Mouse (Mus musculus): Measurements from ENCODE around the gene Rpgrip1l.

The Rpgrip1l gene

GRCm38 (mm10) chr8:91329056-91329455 lies 16.0 kb upstream of the Rpgrip1l start:
- DNase-seq (ENCODE audit: low spot score in 2 of 2): no peak

GRCm38 (mm10) chr8:91327471-91328205 lies 14.6 kb upstream of the Rpgrip1l start:
- no peak for DNase-seq (ENCODE audit: low spot score in 2 of 2)

GRCm38 (mm10) chr8:91326946-91327345 lies 13.9 kb upstream of the Rpgrip1l start:
- DNase-seq (ENCODE audit: low spot score in 2 of 2): no peak

- no peak for DNase-seq (ENCODE audit: low spot score in 2 of 2)
Observed at GRCm38 (mm10) chr8:91326018-91326417, 13.0 kb upstream of the Rpgrip1l start.

GRCm38 (mm10) chr8:91324916-91325315 lies 11.9 kb upstream of the Rpgrip1l start:
- no peak for DNase-seq (ENCODE audit: low spot score in 2 of 2)

GRCm38 (mm10) chr8:91324271-91324670 lies 11.2 kb upstream of the Rpgrip1l start:
- DNase-seq (ENCODE audit: low spot score in 2 of 2): no peak

GRCm38 (mm10) chr8:91323511-91323910 lies 10.4 kb upstream of the Rpgrip1l start:
- DNase-seq (ENCODE audit: low spot score in 2 of 2): no peak

- no peak for DNase-seq (ENCODE audit: low spot score in 2 of 2)
Observed at GRCm38 (mm10) chr8:91318938-91319729, 6.1 kb upstream of the Rpgrip1l start.

- no peak for DNase-seq (ENCODE audit: low spot score in 2 of 2)
Observed at GRCm38 (mm10) chr8:91317567-91318227, 4.6 kb upstream of the Rpgrip1l start.

- DNase-seq (ENCODE audit: low spot score in 2 of 2): no peak
Observed at GRCm38 (mm10) chr8:91312342-91312741, 720 bp downstream of the Rpgrip1l start.

GRCm38 (mm10) chr8:91304481-91305386 lies 8.3 kb downstream of the Rpgrip1l start:
- no peak for DNase-seq (ENCODE audit: low spot score in 2 of 2)

GRCm38 (mm10) chr8:91298672-91299071 lies 14.4 kb downstream of the Rpgrip1l start:
- DNase-seq (ENCODE audit: low spot score in 2 of 2): no peak

- DNase-seq (ENCODE audit: low spot score in 2 of 2): no peak
Observed at GRCm38 (mm10) chr8:91295786-91296185, 17.3 kb downstream of the Rpgrip1l start.

- no peak for DNase-seq (ENCODE audit: low spot score in 2 of 2)
Observed at GRCm38 (mm10) chr8:91290576-91290975, 22.5 kb downstream of the Rpgrip1l start.

- DNase-seq (ENCODE audit: low spot score in 2 of 2): no peak
Observed at GRCm38 (mm10) chr8:91286237-91286636, 26.8 kb downstream of the Rpgrip1l start.

GRCm38 (mm10) chr8:91283815-91284214 lies 29.2 kb downstream of the Rpgrip1l start:
- no peak for DNase-seq (ENCODE audit: low spot score in 2 of 2)

- DNase-seq (ENCODE audit: low spot score in 2 of 2): no peak
Observed at GRCm38 (mm10) chr8:91282655-91283054, 30.4 kb downstream of the Rpgrip1l start.

GRCm38 (mm10) chr8:91281545-91281944 lies 31.5 kb downstream of the Rpgrip1l start:
- no peak for DNase-seq (ENCODE audit: low spot score in 2 of 2)

- DNase-seq (ENCODE audit: low spot score in 2 of 2): no peak
Observed at GRCm38 (mm10) chr8:91280467-91281212, 32.4 kb downstream of the Rpgrip1l start.

GRCm38 (mm10) chr8:91278060-91278459 lies 35.0 kb downstream of the Rpgrip1l start:
- no peak for DNase-seq (ENCODE audit: low spot score in 2 of 2)

- peak; percentile 10 to 12 for DNase-seq (ENCODE audit: low spot score in 2 of 2)
Observed at GRCm38 (mm10) chr8:91276337-91276736, 36.7 kb downstream of the Rpgrip1l start.

Measured in thymus, postnatal 10 days (tissue).